Mouse (Mus musculus): Measurements from ENCODE around the gene Mapt.

Mapt gene

GRCm38 (mm10) chr11:104315703-104316102 is 84.5 kb downstream of the Mapt start:
- peak in 1 of 2 experiments; percentile 81 for DNase-seq (ENCODE audit: low spot score in 2 of 2)

- DNase-seq (ENCODE audit: low spot score in 2 of 2), result no peak
Measured at GRCm38 (mm10) chr11:104316685-104317400, 85.7 kb downstream of the Mapt start.

- no peak for DNase-seq (ENCODE audit: low spot score in 2 of 2)
Measured at GRCm38 (mm10) chr11:104317631-104318030, 86.4 kb downstream of the Mapt start.

- no peak for DNase-seq (ENCODE audit: low spot score in 2 of 2)
Measured at GRCm38 (mm10) chr11:104318940-104319781, 88.0 kb downstream of the Mapt start.

- DNase-seq (ENCODE audit: low spot score in 2 of 2), result no peak
Measured at GRCm38 (mm10) chr11:104320511-104320910, 89.3 kb downstream of the Mapt start.

GRCm38 (mm10) chr11:104322142-104322541 is 91.0 kb downstream of the Mapt start:
- no peak for DNase-seq (ENCODE audit: low spot score in 2 of 2)

- DNase-seq (ENCODE audit: low spot score in 2 of 2), result no peak
Measured at GRCm38 (mm10) chr11:104327462-104327861, 96.3 kb downstream of the Mapt start.

- DNase-seq (ENCODE audit: low spot score in 2 of 2), result no peak
Measured at GRCm38 (mm10) chr11:104327946-104328345, 96.8 kb downstream of the Mapt start.

GRCm38 (mm10) chr11:104329185-104329926 is 98.2 kb downstream of the Mapt start:
- no peak for DNase-seq (ENCODE audit: low spot score in 2 of 2)

- DNase-seq (ENCODE audit: low spot score in 2 of 2), result no peak
Measured at GRCm38 (mm10) chr11:104330151-104330550, 99.0 kb downstream of the Mapt start.

- DNase-seq (ENCODE audit: low spot score in 2 of 2), result no peak
Measured at GRCm38 (mm10) chr11:104331208-104331607, 100.0 kb downstream of the Mapt start.

GRCm38 (mm10) chr11:104332105-104332504 is 100.9 kb downstream of the Mapt start:
- DNase-seq (ENCODE audit: low spot score in 2 of 2), result no peak

- no peak for DNase-seq (ENCODE audit: low spot score in 2 of 2)
Measured at GRCm38 (mm10) chr11:104334115-104334514, 102.9 kb downstream of the Mapt start.

- DNase-seq (ENCODE audit: low spot score in 2 of 2), result no peak
Measured at GRCm38 (mm10) chr11:104334946-104335345, 103.8 kb downstream of the Mapt start.

GRCm38 (mm10) chr11:104346931-104347330 is 115.7 kb downstream of the Mapt start:
- DNase-seq (ENCODE audit: low spot score in 2 of 2), result no peak

GRCm38 (mm10) chr11:104361790-104362189 is 130.6 kb downstream of the Mapt start:
- DNase-seq (ENCODE audit: low spot score in 2 of 2), result no peak

- DNase-seq (ENCODE audit: low spot score in 2 of 2), result no peak
Measured at GRCm38 (mm10) chr11:104362704-104363103, 131.5 kb downstream of the Mapt start.

- DNase-seq (ENCODE audit: low spot score in 2 of 2), result no peak
Measured at GRCm38 (mm10) chr11:104363823-104364600, 132.8 kb downstream of the Mapt start.

- no peak for DNase-seq (ENCODE audit: low spot score in 2 of 2)
Measured at GRCm38 (mm10) chr11:104367486-104368190, 136.4 kb downstream of the Mapt start.

- no peak for DNase-seq (ENCODE audit: low spot score in 2 of 2)
Measured at GRCm38 (mm10) chr11:104376291-104376690, 145.1 kb downstream of the Mapt start.

GRCm38 (mm10) chr11:104379635-104380034 is 148.4 kb downstream of the Mapt start:
- DNase-seq (ENCODE audit: low spot score in 2 of 2), result no peak

All from urinary bladder, postnatal 4 days (tissue).